Comparison of ENCODE assay signal across 13 mouse cellular contexts in genomic region chr14:122468971-122469755, GRCm38 (mm10). TPM values are rescaled to one million over a fixed set of nuclear protein-coding genes. Genes with fewer than 3 reads are reported as not detected.
DNase-seq lines count a peak whose midpoint lies in the region; ATAC-seq and TF ChIP-seq lines count a peak whose summit lies in the region.
"Had no signal": no experiment of that assay in that cellular context is flagged by ENCODE, and none has a peak within 500 bp of the region (broad histone marks: within the 10 kb centered on the region; RNA-seq: fewer than 3 reads in every experiment).

No protein-coding gene starts in this region.

- peak; percentile 62 to 78 for DNase-seq in cerebellum, adult 2 months
- DNase-seq in mesoderm, embryonic 11.5 days (ENCODE audit: low read depth, low spot score): peak; percentile 44
- no peak for DNase-seq in heart, adult 8-10 months (ENCODE audit: low spot score)
- no peak for DNase-seq in urinary bladder, postnatal 14 days (ENCODE audit: low spot score)
- no peak for DNase-seq in right cerebral cortex, postnatal 4 days
- DNase-seq: gastrocnemius, postnatal 10 days had no signal

- H3K36me3 ChIP-seq in ES-Bruce4 (ENCODE audit: control insufficient read depth, insufficient read depth, low read length, poor library complexity, severe bottlenecking): no peaks in the 10 kb centered on the region
- no peaks in the 10 kb centered on the region for H3K36me3 ChIP-seq in forebrain, embryonic 12.5 days (replicated peaks)
- H3K36me3 ChIP-seq in liver, embryonic 12.5 days: no peaks in the 10 kb centered on the region

- H3K4me1 ChIP-seq in ES-Bruce4 (ENCODE audit: control insufficient read depth, insufficient read depth, low read length): no peaks in the 10 kb centered on the region
- peaks cover 8% of the 10 kb centered on the region for H3K4me1 ChIP-seq in cerebellum, adult 2 months (ENCODE audit: control insufficient read depth, insufficient read depth, low read length)
- H3K4me1 ChIP-seq in forebrain, embryonic 12.5 days: peaks cover 51% of the 10 kb centered on the region
- H3K4me1 ChIP-seq in liver, embryonic 12.5 days: peaks cover 18% of the 10 kb centered on the region

- H3K4me3 ChIP-seq in ES-Bruce4 (ENCODE audit: low read depth, low read length): 0 out of 2 replicates have a peak overlapping the region, but pooled peaks have one; percentile 24
- H3K4me3 ChIP-seq in cerebellum, adult 2 months (replicated peaks; ENCODE audit: insufficient read depth, low read depth, low read length): peak overlapping the region; percentile 51
- peak overlapping the region; percentile 30 for H3K4me3 ChIP-seq in forebrain, embryonic 12.5 days (replicated peaks)
- H3K4me3 ChIP-seq in liver, embryonic 12.5 days: no peak overlapping the region

- no peak for TF ChIP-seq CTCF in ES-Bruce4 (IDR thresholded peaks at IDR 0.05; ENCODE audit: low read depth, low read length)
- no peak for TF ChIP-seq CTCF in cerebellum, adult 2 months (IDR thresholded peaks at IDR 0.05; ENCODE audit: borderline replicate concordance, insufficient read depth, low read depth, low read length)

- H3K9ac ChIP-seq in ES-Bruce4 (ENCODE audit: low read depth, poor library complexity, severe bottlenecking): no peak overlapping the region; the same call in 1 of the 2 replicates
- peak overlapping the region; percentile 65 for H3K9ac ChIP-seq in forebrain, embryonic 12.5 days
- H3K9ac ChIP-seq in liver, embryonic 12.5 days: no peak overlapping the region

- peak overlapping the region; percentile 52 for H3K4me2 ChIP-seq in forebrain, embryonic 12.5 days
- H3K4me2 ChIP-seq in liver, embryonic 12.5 days: no peak overlapping the region

- H3K27me3 ChIP-seq in ES-Bruce4 (ENCODE audit: control insufficient read depth, insufficient read depth, low read length, poor library complexity, severe bottlenecking): peaks cover 2% of the 10 kb centered on the region
- H3K27me3 ChIP-seq in cerebellum, adult 2 months (ENCODE audit: control insufficient read depth, insufficient read depth, low read length): no peaks in the 10 kb centered on the region
- H3K27me3 ChIP-seq in forebrain, embryonic 12.5 days: peaks cover 70% of the 10 kb centered on the region
- peaks cover 100% of the 10 kb centered on the region for H3K27me3 ChIP-seq in liver, embryonic 12.5 days (replicated peaks)

- no peak for TF ChIP-seq POLR2A in ES-Bruce4 (IDR thresholded peaks at IDR 0.05; ENCODE audit: insufficient read depth, low read length)
- 0 out of 2 replicates have a peak, but pooled peaks have one; percentile 3 for TF ChIP-seq POLR2A in cerebellum, adult 2 months (IDR thresholded peaks at IDR 0.05; ENCODE audit: borderline replicate concordance, insufficient read depth, low read length)

- no peaks in the 10 kb centered on the region for H3K9me3 ChIP-seq in ES-Bruce4 (replicated peaks; ENCODE audit: control insufficient read depth, insufficient read depth, low read length, poor library complexity, severe bottlenecking)
- H3K9me3 ChIP-seq in forebrain, embryonic 12.5 days: no peaks in the 10 kb centered on the region
- H3K9me3 ChIP-seq in liver, embryonic 12.5 days (replicated peaks): no peaks in the 10 kb centered on the region

- 11% methylated on average over 28 of the region's 28 CpGs for WGBS in cerebellum, adult 2 months
- WGBS in forebrain, embryonic 12.5 days: 4% methylated on average over 28 of the region's 28 CpGs
- 3% methylated on average over 28 of the region's 28 CpGs for WGBS in liver, embryonic 12.5 days (ENCODE audit: insufficient replicate concordance)

- no peak overlapping the region for H3K27ac ChIP-seq in ES-Bruce4 (ENCODE audit: insufficient read depth, low read length)
- H3K27ac ChIP-seq in cerebellum, adult 2 months (ENCODE audit: insufficient read depth, low read length): peak overlapping the region; percentile 86
- H3K27ac ChIP-seq in forebrain, embryonic 12.5 days: peak overlapping the region; percentile 83
- H3K27ac ChIP-seq in liver, embryonic 12.5 days: no peak overlapping the region
- H3K27ac ChIP-seq: kidney, postnatal 0 days had no signal

- no peak for ATAC-seq in forebrain, embryonic 12.5 days (ENCODE audit: low FRiP score)
- ATAC-seq in liver, embryonic 12.5 days: no peak

- no peak for TF ChIP-seq EP300 in ES-Bruce4 (IDR thresholded peaks at IDR 0.05; ENCODE audit: insufficient read depth, low read depth, low read length)

RNA-seq across cellular contexts. Expression of gene Zic5, which starts 3.7 kb away (rescaled TPM):
- polyA plus RNA-seq in ES-Bruce4 (2011; ENCODE audit: insufficient read depth, insufficient read length, low read depth, missing spikeins): 24.8 and 26.6 TPM in 2 replicates
- 27.5 and 30.4 TPM in 2 replicates for polyA plus RNA-seq in cerebellum, adult 2 months (2012; rRNA removed)
- polyA plus RNA-seq in forebrain, embryonic 12.5 days (2016; fragmentation: Nextera tagmentation; extraction: Ambion mirVana): 18.6 and 25.8 TPM in 2 replicates
- not detected for total RNA-seq in heart, adult 8-10 months (2022)
- polyA plus RNA-seq in liver, embryonic 12.5 days (2016; fragmentation: Nextera tagmentation; extraction: Ambion mirVana): not detected in 2 replicates
- total RNA-seq: gastrocnemius, postnatal 10 days; neutrophil, adult 5-6 weeks had no signal
- polyA plus RNA-seq: liver, embryonic 16.5 days had no signal

RNA-seq across cellular contexts. Expression of gene Zic2, which starts 6.1 kb away (rescaled TPM):
- polyA plus RNA-seq in ES-Bruce4 (2011; ENCODE audit: insufficient read depth, insufficient read length, low read depth, missing spikeins): 25.2 and 27.0 TPM in 2 replicates
- polyA plus RNA-seq in cerebellum, adult 2 months (2012; rRNA removed): 157 and 186 TPM in 2 replicates
- polyA plus RNA-seq in forebrain, embryonic 12.5 days (2016; fragmentation: Nextera tagmentation; extraction: Ambion mirVana): 12.7 and 16.3 TPM in 2 replicates
- under 1 TPM in 1 of 4 experiments, not detected in 3; 0.11 TPM for total RNA-seq in heart, adult 8-10 months (2022)
- not detected in 2 replicates for polyA plus RNA-seq in liver, embryonic 12.5 days (2016; fragmentation: Nextera tagmentation; extraction: Ambion mirVana)
- total RNA-seq: gastrocnemius, postnatal 10 days; neutrophil, adult 5-6 weeks had no signal
- polyA plus RNA-seq: kidney, postnatal 0 days; liver, embryonic 16.5 days had no signal

RNA-seq across cellular contexts. Expression of gene Gm5089, which starts 18.2 kb away (rescaled TPM):
- polyA plus RNA-seq in ES-Bruce4 (2011; ENCODE audit: insufficient read depth, insufficient read length, low read depth, missing spikeins): 0.33 and 0.40 TPM in 2 replicates
- polyA plus RNA-seq in cerebellum, adult 2 months (2012; rRNA removed): 0.49 TPM in 2 replicates
- 1.6 and 2.1 TPM in 2 replicates for polyA plus RNA-seq in forebrain, embryonic 12.5 days (2016; fragmentation: Nextera tagmentation; extraction: Ambion mirVana)
- not detected for total RNA-seq in heart, adult 8-10 months (2022)
- not detected in 2 replicates for polyA plus RNA-seq in liver, embryonic 12.5 days (2016; fragmentation: Nextera tagmentation; extraction: Ambion mirVana)
- total RNA-seq: gastrocnemius, postnatal 10 days; neutrophil, adult 5-6 weeks had no signal
- polyA plus RNA-seq: kidney, postnatal 0 days; liver, embryonic 16.5 days; testis, adult 2 months had no signal

RNA-seq across cellular contexts. Expression of gene Gm10837, which starts 21.2 kb away (rescaled TPM):
- polyA plus RNA-seq in ES-Bruce4 (2011; ENCODE audit: insufficient read depth, insufficient read length, low read depth, missing spikeins): not detected in 2 replicates
- polyA plus RNA-seq in cerebellum, adult 2 months (2012; rRNA removed): 2.7 TPM in 2 replicates
- 0.36 and 0.59 TPM in 2 replicates for polyA plus RNA-seq in forebrain, embryonic 12.5 days (2016; fragmentation: Nextera tagmentation; extraction: Ambion mirVana)
- total RNA-seq in heart, adult 8-10 months (2022): not detected
- polyA plus RNA-seq in liver, embryonic 12.5 days (2016; fragmentation: Nextera tagmentation; extraction: Ambion mirVana): not detected in 2 replicates
- total RNA-seq: gastrocnemius, postnatal 10 days; neutrophil, adult 5-6 weeks had no signal
- polyA plus RNA-seq: kidney, postnatal 0 days; liver, embryonic 16.5 days; testis, adult 2 months had no signal

Comparison
In these comparisons a context has a peak if more than half of its experiments do, and no peak if none do; other contexts are left out.
1. H3K27ac ChIP-seq: peak in cerebellum, adult 2 months (single experiment) and forebrain, embryonic 12.5 days (single experiment); none in ES-Bruce4 (single experiment) and liver, embryonic 12.5 days (single experiment).
2. DNase-seq: peak in cerebellum, adult 2 months (2 of 2) and mesoderm, embryonic 11.5 days (single experiment); none in heart, adult 8-10 months (single experiment), urinary bladder, postnatal 14 days (single experiment) and right cerebral cortex, postnatal 4 days (single experiment).
3. RNA of gene Zic5, which starts 3.7 kb away (polyA plus RNA-seq): 27.5 to 30.4 TPM in cerebellum, adult 2 months, 18.6 to 25.8 TPM in forebrain, embryonic 12.5 days and 24.8 to 26.6 TPM in ES-Bruce4; not detected in liver, embryonic 12.5 days; every median in the first group is over 10 times any median in the second.
4. RNA of gene Zic2, which starts 6.1 kb away (polyA plus RNA-seq): 157 to 186 TPM in cerebellum, adult 2 months, 25.2 to 27.0 TPM in ES-Bruce4 and 12.7 to 16.3 TPM in forebrain, embryonic 12.5 days; not detected in liver, embryonic 12.5 days; every median in the first group is over 10 times any median in the second.